Comparison of ENCODE assay signal across 8 mouse cellular contexts in the genomic region with DNA sequence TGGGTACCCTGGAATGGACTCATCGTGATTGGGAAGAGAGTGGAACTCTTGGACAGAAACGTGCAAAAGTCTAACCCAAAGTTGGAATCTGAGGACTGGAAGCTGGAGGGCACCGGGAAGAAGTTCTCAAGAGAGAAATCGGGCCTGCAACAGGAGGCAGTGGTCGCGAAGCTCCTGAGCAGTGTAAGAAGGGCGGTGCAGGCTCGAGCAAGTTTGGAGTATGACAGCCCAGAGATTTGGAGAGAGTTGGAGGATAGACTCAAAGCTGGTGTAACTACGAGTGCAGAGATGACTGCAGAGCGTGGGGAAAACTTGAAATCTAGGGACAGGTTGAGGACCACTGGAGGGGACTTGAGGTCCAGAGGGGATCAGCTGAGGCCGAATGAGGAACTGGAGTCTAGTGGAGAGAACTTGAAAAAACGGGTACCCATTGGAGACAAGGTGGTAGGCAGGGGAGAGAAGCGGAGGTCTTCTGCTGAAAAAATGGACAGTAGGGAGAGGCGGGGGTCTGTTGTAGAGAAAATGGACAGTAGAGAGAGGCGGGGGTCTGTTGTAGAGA. TPM values are rescaled to one million over a fixed set of nuclear protein-coding genes. Genes with fewer than 3 reads are reported as not detected.
A peak's percentile ranks its signal among the peaks of the same experiment; 100 is the strongest.
DNase-seq lines count a peak whose midpoint lies in the region; ATAC-seq and TF ChIP-seq lines count a peak whose summit lies in the region.

No protein-coding gene starts in this region.

- H3K79me2 ChIP-seq in macrophage (ENCODE audit: inconsistent target), result peaks cover 57% of the 10 kb centered on the region

- no peak for ATAC-seq in heart, embryonic 11.5 days (replicated peaks; ENCODE audit: insufficient number of reproducible peaks, low FRiP score, low TSS enrichment)
- ATAC-seq in G1E (ENCODE audit: extremely low read depth, insufficient number of reproducible peaks, low FRiP score, poor library complexity, severe bottlenecking), result no peak
- no peak; the same call in 1 of the 2 replicates for ATAC-seq in heart, embryonic 16.5 days (replicated peaks; ENCODE audit: extremely low read depth, insufficient read depth, low FRiP score)

- no peak for DNase-seq in heart, postnatal 14 days
- no peak for DNase-seq in G1E (ENCODE audit: low spot score)
- no peak for DNase-seq in layer of hippocampus, postnatal 10 days (ENCODE audit: low spot score in 2 of 2)
- no peak for DNase-seq in adrenal gland, adult 18-20 months (ENCODE audit: low spot score in 2 of 2)
- no peak for DNase-seq in kidney, adult 18-20 months

- no peak overlapping the region for H3K27ac ChIP-seq in heart, embryonic 11.5 days (ENCODE audit: low read depth, low read length)
- peak overlapping the region; percentile 15 for H3K27ac ChIP-seq in heart, embryonic 16.5 days (ENCODE audit: low read length)
- peak overlapping the region; percentile 89 for H3K27ac ChIP-seq in macrophage

- WGBS in heart, embryonic 11.5 days (ENCODE audit: insufficient replicate concordance), result 48% methylated on average over 15 of the region's 15 CpGs
- WGBS in heart, embryonic 16.5 days, result 43% methylated on average over 15 of the region's 15 CpGs
- WGBS in macrophage (ENCODE audit: missing documents), result 12% methylated on average over 15 of the region's 15 CpGs

- H3K4me2 ChIP-seq in heart, embryonic 11.5 days, result peak overlapping the region; percentile 90
- peak overlapping the region; percentile 95 for H3K4me2 ChIP-seq in heart, embryonic 16.5 days (ENCODE audit: low read depth, low read length)

- no peaks in the 10 kb centered on the region for H3K9me3 ChIP-seq in heart, embryonic 11.5 days (replicated peaks; ENCODE audit: control insufficient read depth, low read length)
- no peaks in the 10 kb centered on the region for H3K9me3 ChIP-seq in G1E (replicated peaks)
- no peaks in the 10 kb centered on the region for H3K9me3 ChIP-seq in heart, embryonic 16.5 days (replicated peaks; ENCODE audit: control insufficient read depth, low read length)

- H3K4me1 ChIP-seq in heart, embryonic 11.5 days (ENCODE audit: control insufficient read depth, insufficient read depth, low read length), result peaks cover 11% of the 10 kb centered on the region
- peaks cover 52% of the 10 kb centered on the region for H3K4me1 ChIP-seq in G1E (ENCODE audit: insufficient read depth, low read depth, low read length)
- peaks cover 26% of the 10 kb centered on the region for H3K4me1 ChIP-seq in heart, embryonic 16.5 days (ENCODE audit: control insufficient read depth, insufficient read depth, low read length)

- no peak for TF ChIP-seq CTCF in G1E (IDR thresholded peaks at IDR 0.05; ENCODE audit: low read depth, low read length)

- intact Hi-C loops in heart, postnatal 14 days (cut with DNase I), result loop anchor here (2.0 kb wide), 1 partner anchor 18 kb away; no protein-coding TSS in a partner anchor

- H3K36me3 ChIP-seq in heart, embryonic 11.5 days (ENCODE audit: control insufficient read depth, insufficient read depth, low read length), result no peaks in the 10 kb centered on the region
- H3K36me3 ChIP-seq in G1E (replicated peaks) (peaks cover 2% of the 10 kb centered on the region), macrophage (ENCODE audit: inconsistent target) (no peaks in the 10 kb centered on the region)
- no peaks in the 10 kb centered on the region for H3K36me3 ChIP-seq in heart, embryonic 16.5 days (ENCODE audit: control insufficient read depth, insufficient read depth)

- peak overlapping the region; percentile 47 for H3K4me3 ChIP-seq in heart, embryonic 11.5 days (ENCODE audit: low read depth, low read length)
- H3K4me3 ChIP-seq in G1E (ENCODE audit: low read depth, low read length) (peak overlapping the region; percentile 72), macrophage (ENCODE audit: inconsistent target) (peak overlapping the region; percentile 71)
- H3K4me3 ChIP-seq in heart, embryonic 16.5 days (ENCODE audit: low read length), result peak overlapping the region; percentile 54

- no peaks in the 10 kb centered on the region for H3K27me3 ChIP-seq in heart, embryonic 11.5 days (ENCODE audit: control insufficient read depth, insufficient read depth, low read length)
- no peaks in the 10 kb centered on the region for H3K27me3 ChIP-seq in G1E (ENCODE audit: insufficient read depth, low read length)
- H3K27me3 ChIP-seq in heart, embryonic 16.5 days (ENCODE audit: control insufficient read depth, insufficient read depth, low read length), result no peaks in the 10 kb centered on the region

- peak overlapping the region; percentile 68 for H3K9ac ChIP-seq in heart, embryonic 11.5 days (ENCODE audit: low read depth, low read length)
- H3K9ac ChIP-seq in heart, embryonic 16.5 days (ENCODE audit: low read length), result peak overlapping the region; percentile 66

RNA-seq across cellular contexts. Expression of a gene that starts 0.8 kb away (rescaled TPM):
- polyA plus RNA-seq in heart, embryonic 11.5 days (2014; fragmentation: Nextera tagmentation; extraction: Ambion mirVana), result 14.0 and 16.7 TPM in 2 replicates
- total RNA-seq in heart, postnatal 14 days (2021), result 1 to 10 TPM; 6.6 to 8.5 TPM
- total RNA-seq in G1E (2014; fragmentation: Nextera tagmentation), result 9.8 and 12.6 TPM in 2 replicates
- total RNA-seq in G1E (2017), result 12.0 and 13.3 TPM in 2 replicates
- 1.6 and 2.0 TPM in 2 replicates for polyA plus RNA-seq in G1E (2012)
- 17.2 and 18.3 TPM in 2 replicates for polyA plus RNA-seq in heart, embryonic 16.5 days (2015; fragmentation: Nextera tagmentation; extraction: Ambion mirVana)
- 100 to 1,000 TPM in 8 of 26 experiments, 10 to 100 TPM in 18; 18.5 to 166 (median 63.3) TPM for total RNA-seq in macrophage (2018; cell fraction: chromatin; rRNA removed)
- 10 to 100 TPM in 10 of 26 experiments, 1 to 10 TPM in 16; 5.7 to 16.1 (median 8.7) TPM for total RNA-seq in macrophage (2018; cell fraction: cytosol; rRNA removed)
- 10 to 100 TPM in 25 of 26 experiments, 1 to 10 TPM in 1; 7.9 to 89.9 (median 30.9) TPM for total RNA-seq in macrophage (2018; cell fraction: nucleus; rRNA removed)
- 5.5 to 23.0 TPM (median 11.7 TPM) in 3 replicates for polyA plus RNA-seq in macrophage (2018)
- total RNA-seq in layer of hippocampus, postnatal 10 days (2021), result 10 to 100 TPM; 63.1 to 66.2 TPM
- 10 to 100 TPM; 12.3 to 12.4 TPM for total RNA-seq in adrenal gland, adult 18-20 months (2021)

RNA-seq across cellular contexts. Expression of a gene that starts 7.6 kb away (rescaled TPM):
- polyA plus RNA-seq in heart, embryonic 11.5 days (2014; fragmentation: Nextera tagmentation; extraction: Ambion mirVana), result not detected in 2 replicates
- 1 to 10 TPM in 1 of 2 experiments, under 1 TPM in 1; 0.93 to 1.2 TPM for total RNA-seq in heart, postnatal 14 days (2021)
- total RNA-seq in G1E (2014; fragmentation: Nextera tagmentation), result 0.73 and 4.0 TPM in 2 replicates
- 2.1 and 2.7 TPM in 2 replicates for total RNA-seq in G1E (2017)
- 0.12 and 0.36 TPM in 2 replicates for polyA plus RNA-seq in G1E (2012)
- not detected in 2 replicates for polyA plus RNA-seq in heart, embryonic 16.5 days (2015; fragmentation: Nextera tagmentation; extraction: Ambion mirVana)
- 100 to 1,000 TPM in 1 of 26 experiments, 10 to 100 TPM in 24, 1 to 10 TPM in 1; 9.2 to 100 (median 36.1) TPM for total RNA-seq in macrophage (2018; cell fraction: chromatin; rRNA removed)
- 1 to 10 TPM in 6 of 26 experiments, under 1 TPM in 12, not detected in 8; 0.12 to 2.5 (median 0.34) TPM for total RNA-seq in macrophage (2018; cell fraction: cytosol; rRNA removed)
- total RNA-seq in macrophage (2018; cell fraction: nucleus; rRNA removed), result 10 to 100 TPM in 17 of 26 experiments, 1 to 10 TPM in 9; 2.6 to 50.5 (median 16.1) TPM
- 0.34 to 1.6 TPM (median 0.91 TPM) in 3 replicates for polyA plus RNA-seq in macrophage (2018)
- 1 to 10 TPM; 5.6 to 9.8 TPM for total RNA-seq in layer of hippocampus, postnatal 10 days (2021)
- total RNA-seq in adrenal gland, adult 18-20 months (2021), result 1 to 10 TPM; 1.7 to 2.2 TPM

RNA-seq across cellular contexts. Expression of a gene that starts 20.9 kb away (rescaled TPM):
- 2,455 and 2,528 TPM in 2 replicates for polyA plus RNA-seq in heart, embryonic 11.5 days (2014; fragmentation: Nextera tagmentation; extraction: Ambion mirVana)
- total RNA-seq in heart, postnatal 14 days (2021), result 100 to 1,000 TPM; 274 to 350 TPM
- total RNA-seq in G1E (2014; fragmentation: Nextera tagmentation) (1,228 and 1,288 TPM in 2 replicates), G1E (2017) (1,086 and 1,192 TPM in 2 replicates)
- polyA plus RNA-seq in G1E (2012) (853 and 1,308 TPM in 2 replicates), macrophage (2018) (1,230 to 2,008 TPM (median 1,377 TPM) in 3 replicates)
- 1,696 and 1,829 TPM in 2 replicates for polyA plus RNA-seq in heart, embryonic 16.5 days (2015; fragmentation: Nextera tagmentation; extraction: Ambion mirVana)
- 100 to 1,000 TPM in 21 of 26 experiments, 10 to 100 TPM in 5; 55.6 to 218 (median 136) TPM for total RNA-seq in macrophage (2018; cell fraction: chromatin; rRNA removed)
- total RNA-seq in macrophage (2018; cell fraction: cytosol; rRNA removed), result 1,000 to 10,000 TPM in 25 of 26 experiments, 100 to 1,000 TPM in 1; 995 to 1,511 (median 1,244) TPM
- 100 to 1,000 TPM; 189 to 912 (median 421) TPM for total RNA-seq in macrophage (2018; cell fraction: nucleus; rRNA removed)
- total RNA-seq in layer of hippocampus, postnatal 10 days (2021), result 1,000 to 10,000 TPM; 1,802 to 1,826 TPM
- total RNA-seq in adrenal gland, adult 18-20 months (2021), result 100 to 1,000 TPM; 689 to 693 TPM

RNA-seq across cellular contexts. Expression of a gene that starts 23.0 kb away (rescaled TPM):
- 32.2 and 40.0 TPM in 2 replicates for polyA plus RNA-seq in heart, embryonic 11.5 days (2014; fragmentation: Nextera tagmentation; extraction: Ambion mirVana)
- 10 to 100 TPM; 22.2 to 24.9 TPM for total RNA-seq in heart, postnatal 14 days (2021)
- total RNA-seq in G1E (2014; fragmentation: Nextera tagmentation), result 16.8 and 38.0 TPM in 2 replicates
- 16.0 and 22.9 TPM in 2 replicates for total RNA-seq in G1E (2017)
- polyA plus RNA-seq in G1E (2012), result 17.1 and 19.5 TPM in 2 replicates
- polyA plus RNA-seq in heart, embryonic 16.5 days (2015; fragmentation: Nextera tagmentation; extraction: Ambion mirVana), result 50.1 and 52.9 TPM in 2 replicates
- total RNA-seq in macrophage (2018; cell fraction: chromatin; rRNA removed), result 10 to 100 TPM; 17.7 to 94.8 (median 56.1) TPM
- total RNA-seq in macrophage (2018; cell fraction: cytosol; rRNA removed), result 10 to 100 TPM in 24 of 26 experiments, 1 to 10 TPM in 2; 8.7 to 18.6 (median 13.4) TPM
- 10 to 100 TPM; 13.3 to 62.8 (median 24.0) TPM for total RNA-seq in macrophage (2018; cell fraction: nucleus; rRNA removed)
- polyA plus RNA-seq in macrophage (2018), result 6.4 to 14.5 TPM (median 10.8 TPM) in 3 replicates
- 10 to 100 TPM; 34.2 to 40.9 TPM for total RNA-seq in layer of hippocampus, postnatal 10 days (2021)
- total RNA-seq in adrenal gland, adult 18-20 months (2021), result 10 to 100 TPM; 25.1 to 35.8 TPM

RNA-seq across cellular contexts. Expression of a gene that starts 37.4 kb away (rescaled TPM):
- 72.2 and 72.5 TPM in 2 replicates for polyA plus RNA-seq in heart, embryonic 11.5 days (2014; fragmentation: Nextera tagmentation; extraction: Ambion mirVana)
- 10 to 100 TPM; 17.9 to 18.3 TPM for total RNA-seq in heart, postnatal 14 days (2021)
- total RNA-seq in G1E (2014; fragmentation: Nextera tagmentation), result 4.1 and 6.7 TPM in 2 replicates
- 4.6 and 6.6 TPM in 2 replicates for total RNA-seq in G1E (2017)
- 3.0 and 3.1 TPM in 2 replicates for polyA plus RNA-seq in G1E (2012)
- 62.7 and 76.1 TPM in 2 replicates for polyA plus RNA-seq in heart, embryonic 16.5 days (2015; fragmentation: Nextera tagmentation; extraction: Ambion mirVana)
- 10 to 100 TPM in 3 of 26 experiments, 1 to 10 TPM in 23; 1.6 to 30.1 (median 4.6) TPM for total RNA-seq in macrophage (2018; cell fraction: chromatin; rRNA removed)
- total RNA-seq in macrophage (2018; cell fraction: cytosol; rRNA removed), result 1 to 10 TPM; 2.3 to 7.6 (median 4.4) TPM
- total RNA-seq in macrophage (2018; cell fraction: nucleus; rRNA removed), result 10 to 100 TPM in 1 of 26 experiments, 1 to 10 TPM in 25; 2.4 to 10.3 (median 4.8) TPM
- polyA plus RNA-seq in macrophage (2018), result 4.6 to 7.5 TPM (median 6.8 TPM) in 3 replicates
- total RNA-seq in layer of hippocampus, postnatal 10 days (2021), result 10 to 100 TPM; 18.4 to 19.6 TPM
- 10 to 100 TPM; 56.9 to 91.1 TPM for total RNA-seq in adrenal gland, adult 18-20 months (2021)

Comparison
In these comparisons a context has a peak if more than half of its experiments do, and no peak if none do; other contexts are left out.
1. RNA of a gene that starts 0.8 kb away (total RNA-seq): 63.1 to 66.2 TPM in layer of hippocampus, postnatal 10 days; 12.3 to 12.4 TPM in adrenal gland, adult 18-20 months, 9.8 to 13.3 TPM in G1E and 6.6 to 8.5 TPM in heart, postnatal 14 days; every median in the first group is over 4 times any median in the second.
2. Peak in every context shown above with its lines, with median percentiles within 50 percentile points of each other: H3K4me3 ChIP-seq.